Mouse (Mus musculus): ENCODE data around the gene Glb1l. TPM values are rescaled to one million over a fixed set of nuclear protein-coding genes. Genes with fewer than 3 reads are reported as not detected.

The Glb1l gene
- total and polyA plus RNA-seq, 2 experiments from 2014 or later: 15.3 to 15.5 TPM

GRCm38 (mm10) chr1:75216797-75217585 lies 6.4 kb upstream of the Glb1l start:
- Histone ChIP-seq H3K9me3 (ENCODE audit: low read length) (no peaks in the 10 kb centered on the region), H3K27me3 (ENCODE audit: insufficient read depth, low read length) (peaks cover 13% of the 10 kb centered on the region; the same call in 1 of the 2 replicates), H3K9ac (replicated peaks; ENCODE audit: low read length) (no peak overlapping the region), H3K4me2 (ENCODE audit: low read depth, low read length) (0 out of 2 replicates have a peak overlapping the region, but pooled peaks have one; percentile 74), H3K4me3 (ENCODE audit: low read length) (no peak overlapping the region), H3K36me3 (ENCODE audit: insufficient read depth, low read length) (peaks cover 28% of the 10 kb centered on the region), H3K4me1 (ENCODE audit: insufficient read depth, low read length) (peaks cover 6% of the 10 kb centered on the region), H3K27ac (no peak overlapping the region)
- ATAC-seq (no peak), DNase-seq (ENCODE audit: low spot score) (no peak)
- TF ChIP-seq CTCF (IDR thresholded peaks at IDR 0.05; ENCODE audit: low read depth): no peak
- 73% methylated on average over 13 of the region's 13 CpGs for WGBS

GRCm38 (mm10) chr1:75215785-75216184 lies 5.2 kb upstream of the Glb1l start:
- no peak for DNase-seq (ENCODE audit: low spot score)
- peaks cover 14% of the 10 kb centered on the region for H3K4me1 ChIP-seq (ENCODE audit: insufficient read depth, low read length)
- H3K36me3 ChIP-seq (ENCODE audit: insufficient read depth, low read length): peaks cover 28% of the 10 kb centered on the region
- H3K9ac ChIP-seq (replicated peaks; ENCODE audit: low read length): no peak overlapping the region
- 82% methylated on average over 9 of the region's 9 CpGs for WGBS
- TF ChIP-seq CTCF (IDR thresholded peaks at IDR 0.05; ENCODE audit: low read depth): no peak
- no peak overlapping the region for H3K4me2 ChIP-seq (ENCODE audit: low read depth, low read length)
- no peak for ATAC-seq
- no peaks in the 10 kb centered on the region for H3K9me3 ChIP-seq (ENCODE audit: low read length)
- peaks cover 4% of the 10 kb centered on the region; the same call in 1 of the 2 replicates for H3K27me3 ChIP-seq (ENCODE audit: insufficient read depth, low read length)
- no peak overlapping the region for H3K4me3 ChIP-seq (ENCODE audit: low read length)
- H3K27ac ChIP-seq: no peak overlapping the region

- H3K4me1 ChIP-seq (ENCODE audit: insufficient read depth, low read length): peaks cover 17% of the 10 kb centered on the region
- 60% methylated on average over 5 of the region's 5 CpGs for WGBS
- H3K36me3 ChIP-seq (ENCODE audit: insufficient read depth, low read length): peaks cover 28% of the 10 kb centered on the region
- TF ChIP-seq CTCF (IDR thresholded peaks at IDR 0.05; ENCODE audit: low read depth): no peak
- ATAC-seq: peak; percentile 8; the same call in 1 of the 2 replicates
- no peaks in the 10 kb centered on the region for H3K27me3 ChIP-seq (ENCODE audit: insufficient read depth, low read length)
- H3K9me3 ChIP-seq (ENCODE audit: low read length): no peaks in the 10 kb centered on the region
- H3K27ac ChIP-seq: peak overlapping the region; percentile 48; the same call in 1 of the 2 replicates
- DNase-seq (ENCODE audit: low spot score): peak; percentile 60
- H3K4me3 ChIP-seq (ENCODE audit: low read length): no peak overlapping the region
- H3K9ac ChIP-seq (replicated peaks; ENCODE audit: low read length): no peak overlapping the region
- no peak overlapping the region for H3K4me2 ChIP-seq (ENCODE audit: low read depth, low read length)
These were observed 4.3 kb upstream of the Glb1l start for GRCm38 (mm10) chr1:75214886-75215285.

- Histone ChIP-seq H3K4me1 (ENCODE audit: insufficient read depth, low read length) (peaks cover 12% of the 10 kb centered on the region), H3K4me3 (ENCODE audit: low read length) (no peak overlapping the region), H3K27ac (peak overlapping the region; percentile 48; the same call in 1 of the 2 replicates), H3K27me3 (ENCODE audit: insufficient read depth, low read length) (no peaks in the 10 kb centered on the region), H3K9ac (replicated peaks; ENCODE audit: low read length) (no peak overlapping the region), H3K4me2 (ENCODE audit: low read depth, low read length) (no peak overlapping the region), H3K36me3 (ENCODE audit: insufficient read depth, low read length) (peaks cover 28% of the 10 kb centered on the region), H3K9me3 (ENCODE audit: low read length) (no peaks in the 10 kb centered on the region)
- 75% methylated on average over 2 of the region's 2 CpGs for WGBS
- DNase-seq (ENCODE audit: low spot score) (peak; percentile 17), ATAC-seq (no peak)
- no peak for TF ChIP-seq CTCF (IDR thresholded peaks at IDR 0.05; ENCODE audit: low read depth)
These were observed 3.8 kb upstream of the Glb1l start for GRCm38 (mm10) chr1:75214442-75214841.

- H3K27ac ChIP-seq: no peak overlapping the region
These were observed 2.5 kb upstream of the Glb1l start for GRCm38 (mm10) chr1:75213096-75213495.

GRCm38 (mm10) chr1:75212542-75212941 lies 1.9 kb upstream of the Glb1l start:
- Histone ChIP-seq H3K4me1 (ENCODE audit: insufficient read depth, low read length) (peaks cover 20% of the 10 kb centered on the region), H3K9me3 (ENCODE audit: low read length) (no peaks in the 10 kb centered on the region), H3K36me3 (ENCODE audit: insufficient read depth, low read length) (peaks cover 28% of the 10 kb centered on the region), H3K27ac (no peak overlapping the region), H3K9ac (replicated peaks; ENCODE audit: low read length) (no peak overlapping the region), H3K4me3 (ENCODE audit: low read length) (no peak overlapping the region), H3K27me3 (ENCODE audit: insufficient read depth, low read length) (no peaks in the 10 kb centered on the region), H3K4me2 (ENCODE audit: low read depth, low read length) (no peak overlapping the region)
- WGBS: 80% methylated on average over 4 of the region's 4 CpGs
- no peak for TF ChIP-seq CTCF (IDR thresholded peaks at IDR 0.05; ENCODE audit: low read depth)
- no peak for ATAC-seq
- no peak for DNase-seq (ENCODE audit: low spot score)

More at GRCm38 (mm10) chr1:75213096-75213495, 2.5 kb upstream of the Glb1l start:
- Histone ChIP-seq H3K4me3 (ENCODE audit: low read length) (no peak overlapping the region), H3K36me3 (ENCODE audit: insufficient read depth, low read length) (peaks cover 28% of the 10 kb centered on the region), H3K4me1 (ENCODE audit: insufficient read depth, low read length) (peaks cover 20% of the 10 kb centered on the region), H3K4me2 (ENCODE audit: low read depth, low read length) (no peak overlapping the region), H3K27me3 (ENCODE audit: insufficient read depth, low read length) (no peaks in the 10 kb centered on the region), H3K9me3 (ENCODE audit: low read length) (no peaks in the 10 kb centered on the region), H3K9ac (replicated peaks; ENCODE audit: low read length) (no peak overlapping the region)
- DNase-seq (ENCODE audit: low spot score): no peak
- ATAC-seq: no peak
- TF ChIP-seq CTCF (IDR thresholded peaks at IDR 0.05; ENCODE audit: low read depth): no peak
- WGBS: 93% methylated on average over 7 of the region's 7 CpGs

Measured in hindbrain, postnatal 0 days (tissue).